ENCODE assay signal across 9 mouse cellular contexts in genomic region chr11:75468410-75468809, GRCm38 (mm10). TPM values are rescaled to one million over a fixed set of nuclear protein-coding genes. Genes with fewer than 3 reads are reported as not detected.
DNase-seq lines count a peak whose midpoint lies in the region; ATAC-seq lines count a peak whose summit lies in the region.
"Had no signal": no experiment of that assay in that cellular context is flagged by ENCODE, and none has a peak within 500 bp of the region (broad histone marks: within the 10 kb centered on the region; RNA-seq: fewer than 3 reads in every experiment).

No protein-coding gene starts in this region.

- WGBS in limb, embryonic 12.5 days: 65% methylated on average over 7 of the region's 7 CpGs
- WGBS in stomach, embryonic 14.5 days: 64% methylated on average over 7 of the region's 7 CpGs

- no peaks in the 10 kb centered on the region for H3K27me3 ChIP-seq in megakaryocyte, embryonic 14.5 days (replicated peaks)
- H3K27me3 ChIP-seq in limb, embryonic 12.5 days: no peaks in the 10 kb centered on the region
- H3K27me3 ChIP-seq in stomach, embryonic 14.5 days (ENCODE audit: control insufficient read depth, insufficient read depth, low read length): no peaks in the 10 kb centered on the region

- peaks cover 60% of the 10 kb centered on the region for H3K4me1 ChIP-seq in megakaryocyte, embryonic 14.5 days
- peaks cover 16% of the 10 kb centered on the region for H3K4me1 ChIP-seq in limb, embryonic 12.5 days (replicated peaks)
- peaks cover 14% of the 10 kb centered on the region for H3K4me1 ChIP-seq in stomach, embryonic 14.5 days (ENCODE audit: control insufficient read depth, insufficient read depth, low read length)

- peaks cover 39% of the 10 kb centered on the region for H3K36me3 ChIP-seq in megakaryocyte, embryonic 14.5 days (replicated peaks; ENCODE audit: low read length)
- H3K36me3 ChIP-seq in limb, embryonic 12.5 days: peaks cover 7% of the 10 kb centered on the region; the same call in 1 of the 2 replicates
- peaks cover 4% of the 10 kb centered on the region; the same call in 1 of the 2 replicates for H3K36me3 ChIP-seq in stomach, embryonic 14.5 days (ENCODE audit: control insufficient read depth, insufficient read depth, low read length)

- H3K4me3 ChIP-seq in megakaryocyte, embryonic 14.5 days (replicated peaks): peak overlapping the region; percentile 77
- peak overlapping the region; percentile 42 for H3K4me3 ChIP-seq in limb, embryonic 12.5 days (replicated peaks)
- H3K4me3 ChIP-seq in stomach, embryonic 14.5 days (ENCODE audit: low read depth, low read length): peak overlapping the region; percentile 46

- H3K27ac ChIP-seq in limb, embryonic 12.5 days: no peak overlapping the region
- H3K27ac ChIP-seq in stomach, embryonic 14.5 days (ENCODE audit: low read length): no peak overlapping the region

- peak overlapping the region; percentile 67 for H3K4me2 ChIP-seq in limb, embryonic 12.5 days
- H3K4me2 ChIP-seq in stomach, embryonic 14.5 days (replicated peaks; ENCODE audit: low read depth, low read length): peak overlapping the region; percentile 78

- ATAC-seq in frontal cortex, adult (ENCODE audit: low TSS enrichment): peak; percentile 24; the same call in 1 of the 2 replicates
- ATAC-seq in megakaryocyte, adult 5-6 weeks (ENCODE audit: poor library complexity, severe bottlenecking): no peak
- ATAC-seq in limb, embryonic 12.5 days (ENCODE audit: insufficient number of reproducible peaks, insufficient read depth, low FRiP score, low TSS enrichment, low read depth): no peak
- ATAC-seq in stomach, embryonic 14.5 days (ENCODE audit: insufficient number of reproducible peaks, insufficient read depth, low FRiP score, low read depth): no peak
- ATAC-seq in granulocyte monocyte progenitor cell, adult 5-6 weeks (replicated peaks; ENCODE audit: poor library complexity, severe bottlenecking): no peak
- ATAC-seq: activated CD4-positive, CD25-positive, alpha-beta regulatory T cell, adult 4 months had no signal

- peaks cover 7% of the 10 kb centered on the region; the same call in 1 of the 2 replicates for H3K9me3 ChIP-seq in megakaryocyte, embryonic 14.5 days
- no peaks in the 10 kb centered on the region for H3K9me3 ChIP-seq in limb, embryonic 12.5 days
- no peaks in the 10 kb centered on the region for H3K9me3 ChIP-seq in stomach, embryonic 14.5 days (ENCODE audit: control insufficient read depth, low read depth, low read length)

- H3K9ac ChIP-seq in limb, embryonic 12.5 days (replicated peaks): peak overlapping the region; percentile 66
- peak overlapping the region; percentile 61 for H3K9ac ChIP-seq in stomach, embryonic 14.5 days (replicated peaks; ENCODE audit: low read depth, low read length)

- no peak for DNase-seq in frontal cortex, adult 2 months (ENCODE audit: extremely low spot score in 1 of 2, low spot score in 1 of 2)
- DNase-seq in adrenal gland, adult 18-20 months (ENCODE audit: low spot score in 2 of 2): no peak

RNA-seq across cellular contexts. Expression of gene Tlcd2, which starts 6.9 kb away (rescaled TPM):
- 0.84 and 1.3 TPM in 2 replicates for polyA plus RNA-seq in frontal cortex, adult 2 months (2012; rRNA removed)
- polyA plus RNA-seq in megakaryocyte, embryonic 14.5 days (2012; ENCODE audit: insufficient read depth, low replicate concordance): 1.7 TPM in 1 of 2 replicates, not detected in the other
- total RNA-seq in megakaryocyte, adult 5-6 weeks (2015): 3.1 and 7.8 TPM in 2 replicates
- 4.6 and 5.4 TPM in 2 replicates for total RNA-seq in megakaryocyte, adult 5-6 weeks (2017)
- 15.6 and 17.5 TPM in 2 replicates for polyA plus RNA-seq in limb, embryonic 12.5 days (2016; fragmentation: Nextera tagmentation; extraction: Ambion mirVana)
- 23.3 and 26.3 TPM in 2 replicates for polyA plus RNA-seq in stomach, embryonic 14.5 days (2014; fragmentation: Nextera tagmentation; extraction: Ambion mirVana)
- total RNA-seq in adrenal gland, adult 18-20 months (2021): 1 to 10 TPM; 8.1 to 9.1 TPM
- 12.1 and 30.0 TPM in 2 replicates for total RNA-seq in granulocyte monocyte progenitor cell, adult 5-6 weeks (2014; fragmentation: Nextera tagmentation)
- 14.1 and 23.2 TPM in 2 replicates for total RNA-seq in granulocyte monocyte progenitor cell, adult 5-6 weeks (2017)

RNA-seq across cellular contexts. Expression of gene Wdr81, which starts 13.9 kb away (rescaled TPM):
- 13.2 and 14.4 TPM in 2 replicates for polyA plus RNA-seq in frontal cortex, adult 2 months (2012; rRNA removed)
- 10.8 and 12.0 TPM in 2 replicates for polyA plus RNA-seq in megakaryocyte, embryonic 14.5 days (2012; ENCODE audit: insufficient read depth, low replicate concordance)
- total RNA-seq in megakaryocyte, adult 5-6 weeks (2015): 11.1 and 11.9 TPM in 2 replicates
- 9.3 and 11.8 TPM in 2 replicates for total RNA-seq in megakaryocyte, adult 5-6 weeks (2017)
- 6.8 and 7.1 TPM in 2 replicates for polyA plus RNA-seq in limb, embryonic 12.5 days (2016; fragmentation: Nextera tagmentation; extraction: Ambion mirVana)
- polyA plus RNA-seq in stomach, embryonic 14.5 days (2014; fragmentation: Nextera tagmentation; extraction: Ambion mirVana): 4.6 and 5.1 TPM in 2 replicates
- total RNA-seq in adrenal gland, adult 18-20 months (2021): 10 to 100 TPM; 11.5 to 15.3 TPM
- total RNA-seq in granulocyte monocyte progenitor cell, adult 5-6 weeks (2014; fragmentation: Nextera tagmentation): 10.2 and 15.6 TPM in 2 replicates
- total RNA-seq in granulocyte monocyte progenitor cell, adult 5-6 weeks (2017): 4.4 and 5.1 TPM in 2 replicates

RNA-seq across cellular contexts. Expression of gene Prpf8, which starts 18.2 kb away (rescaled TPM):
- polyA plus RNA-seq in frontal cortex, adult 2 months (2012; rRNA removed): 86.2 and 95.8 TPM in 2 replicates
- polyA plus RNA-seq in megakaryocyte, embryonic 14.5 days (2012; ENCODE audit: insufficient read depth, low replicate concordance): 18.1 and 35.1 TPM in 2 replicates
- total RNA-seq in megakaryocyte, adult 5-6 weeks (2015): 91.3 and 102 TPM in 2 replicates
- 69.3 and 90.7 TPM in 2 replicates for total RNA-seq in megakaryocyte, adult 5-6 weeks (2017)
- 79.6 and 83.0 TPM in 2 replicates for polyA plus RNA-seq in limb, embryonic 12.5 days (2016; fragmentation: Nextera tagmentation; extraction: Ambion mirVana)
- polyA plus RNA-seq in stomach, embryonic 14.5 days (2014; fragmentation: Nextera tagmentation; extraction: Ambion mirVana): 79.7 and 79.8 TPM in 2 replicates
- 100 to 1,000 TPM; 118 to 147 TPM for total RNA-seq in adrenal gland, adult 18-20 months (2021)
- total RNA-seq in granulocyte monocyte progenitor cell, adult 5-6 weeks (2014; fragmentation: Nextera tagmentation): 154 and 174 TPM in 2 replicates
- total RNA-seq in granulocyte monocyte progenitor cell, adult 5-6 weeks (2017): 115 and 127 TPM in 2 replicates

RNA-seq across cellular contexts. Expression of gene Serpinf2, which starts 29.0 kb away (rescaled TPM):
- polyA plus RNA-seq in frontal cortex, adult 2 months (2012; rRNA removed): 0.10 and 0.11 TPM in 2 replicates
- not detected in 2 replicates for polyA plus RNA-seq in megakaryocyte, embryonic 14.5 days (2012; ENCODE audit: insufficient read depth, low replicate concordance)
- total RNA-seq in megakaryocyte, adult 5-6 weeks (2015): 0.71 TPM in 1 of 2 replicates, not detected in the other
- total RNA-seq in megakaryocyte, adult 5-6 weeks (2017): not detected in 2 replicates
- polyA plus RNA-seq in limb, embryonic 12.5 days (2016; fragmentation: Nextera tagmentation; extraction: Ambion mirVana): 0.09 and 0.35 TPM in 2 replicates
- 14.9 and 17.2 TPM in 2 replicates for polyA plus RNA-seq in stomach, embryonic 14.5 days (2014; fragmentation: Nextera tagmentation; extraction: Ambion mirVana)
- not detected for total RNA-seq in adrenal gland, adult 18-20 months (2021)
- not detected in 2 replicates for total RNA-seq in granulocyte monocyte progenitor cell, adult 5-6 weeks (2014; fragmentation: Nextera tagmentation)
- total RNA-seq in granulocyte monocyte progenitor cell, adult 5-6 weeks (2017): not detected in 2 replicates
- polyA plus RNA-seq: activated CD4-positive, CD25-positive, alpha-beta regulatory T cell, adult 4 months had no signal

RNA-seq across cellular contexts. Expression of gene Rilp, which starts 41.5 kb away (rescaled TPM):
- polyA plus RNA-seq in frontal cortex, adult 2 months (2012; rRNA removed): 2.0 and 2.9 TPM in 2 replicates
- polyA plus RNA-seq in megakaryocyte, embryonic 14.5 days (2012; ENCODE audit: insufficient read depth, low replicate concordance): 4.2 and 9.5 TPM in 2 replicates
- total RNA-seq in megakaryocyte, adult 5-6 weeks (2015): 0.98 and 1.2 TPM in 2 replicates
- total RNA-seq in megakaryocyte, adult 5-6 weeks (2017): 0.55 and 1.8 TPM in 2 replicates
- 0.26 and 0.67 TPM in 2 replicates for polyA plus RNA-seq in limb, embryonic 12.5 days (2016; fragmentation: Nextera tagmentation; extraction: Ambion mirVana)
- polyA plus RNA-seq in stomach, embryonic 14.5 days (2014; fragmentation: Nextera tagmentation; extraction: Ambion mirVana): 0.32 and 0.60 TPM in 2 replicates
- total RNA-seq in adrenal gland, adult 18-20 months (2021): 10 to 100 TPM; 11.5 to 20.8 TPM
- total RNA-seq in granulocyte monocyte progenitor cell, adult 5-6 weeks (2014; fragmentation: Nextera tagmentation): 0.17 TPM in 1 of 2 replicates, not detected in the other
- total RNA-seq in granulocyte monocyte progenitor cell, adult 5-6 weeks (2017): 0.22 TPM in 1 of 2 replicates, not detected in the other
- polyA plus RNA-seq: activated CD4-positive, CD25-positive, alpha-beta regulatory T cell, adult 4 months had no signal
